Mouse (Mus musculus) spleen, embryonic (tissue): ENCODE results near the gene Dgat2.

Source experiments
- CTCF ChIA-PET: fragments of 350-600 bp; sonication (Branson Sonifier 250); formaldehyde crosslinking; loops from one replicate; lab custom pipeline; 2022; lab: Charles Lee

Gene Dgat2

DNA sequence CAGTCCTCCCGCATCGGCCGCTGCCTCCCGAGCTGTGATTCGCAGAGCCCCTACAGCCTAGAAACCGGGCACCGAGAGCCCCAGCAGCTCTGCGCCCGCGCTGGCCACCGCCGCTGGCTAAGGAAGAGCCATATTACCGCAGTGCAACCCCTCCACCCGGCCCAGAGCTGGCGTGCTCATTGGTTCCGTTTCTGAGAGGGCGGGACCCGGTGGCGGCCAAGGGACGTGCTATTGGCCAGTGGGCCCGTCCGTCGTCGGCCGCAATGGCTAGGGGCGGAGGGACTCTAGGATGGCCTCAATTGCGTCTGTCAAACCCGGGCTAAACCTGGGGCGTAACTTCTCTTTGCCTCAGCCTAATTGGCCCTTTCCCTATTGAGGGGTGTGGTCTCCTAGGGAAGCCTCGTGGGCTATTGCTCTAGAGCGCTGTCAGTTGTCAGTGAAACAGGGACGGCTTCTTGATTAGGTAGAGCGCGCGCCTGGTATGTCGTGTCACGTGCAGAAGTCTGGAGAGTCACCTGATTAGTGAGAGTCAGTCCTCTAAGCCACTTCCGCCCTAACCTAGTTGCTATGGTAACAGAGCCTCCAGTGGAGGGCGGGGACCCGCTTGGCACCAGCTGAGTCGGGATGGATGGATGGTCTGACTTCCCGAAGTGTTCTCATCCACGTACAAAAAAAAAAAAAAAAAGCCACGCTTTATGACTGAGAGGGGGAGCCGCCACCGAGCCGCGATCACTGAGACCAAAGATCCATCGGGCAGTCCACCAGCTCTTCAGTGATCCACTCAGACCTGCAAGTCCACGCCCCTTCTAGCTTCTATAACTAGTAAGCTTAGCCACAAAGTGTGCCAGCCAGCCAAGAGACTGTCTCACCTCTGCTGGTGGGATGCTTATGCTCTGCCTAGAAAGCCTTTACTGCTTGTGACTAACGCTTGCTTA lies 41.3 kb downstream of the Dgat2 start, which contains the start of gene Uvrag:
Uvrag (minus strand) TSS at position 158 of the 935 bp plus-strand sequence.
- CTCF ChIA-PET, result interaction anchor here (0.6 to 1.0 kb wide), 4 partner anchors 8 to 481 kb away, joined by 4 to 8 read pairs (median 6); no protein-coding TSS in a partner anchor

DNA sequence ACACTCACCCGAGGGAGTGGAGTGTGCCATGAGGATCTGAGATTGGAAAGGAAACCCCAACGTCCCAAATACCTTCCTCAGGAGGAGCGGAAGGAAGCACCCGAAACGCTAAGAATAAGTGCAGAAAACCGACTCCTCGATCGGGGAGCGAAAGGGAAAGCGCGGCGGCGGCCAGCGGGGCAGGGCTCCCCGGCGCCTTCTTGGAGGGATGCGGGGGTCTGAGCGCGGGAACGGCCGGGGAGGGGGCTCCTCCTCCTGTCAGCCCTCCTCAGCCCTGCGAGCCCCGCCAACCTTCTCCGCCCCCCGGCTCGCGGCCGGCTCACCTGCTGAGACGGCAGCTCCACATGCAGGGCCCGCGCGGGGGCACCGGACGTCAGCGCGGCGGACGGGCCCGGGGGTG lies 42.0 kb downstream of the Dgat2 start:
- CTCF ChIA-PET, result interaction anchor here (1.0 kb wide), 1 partner anchor 14 kb away, joined by 8 read pairs; no protein-coding TSS in a partner anchor

DNA sequence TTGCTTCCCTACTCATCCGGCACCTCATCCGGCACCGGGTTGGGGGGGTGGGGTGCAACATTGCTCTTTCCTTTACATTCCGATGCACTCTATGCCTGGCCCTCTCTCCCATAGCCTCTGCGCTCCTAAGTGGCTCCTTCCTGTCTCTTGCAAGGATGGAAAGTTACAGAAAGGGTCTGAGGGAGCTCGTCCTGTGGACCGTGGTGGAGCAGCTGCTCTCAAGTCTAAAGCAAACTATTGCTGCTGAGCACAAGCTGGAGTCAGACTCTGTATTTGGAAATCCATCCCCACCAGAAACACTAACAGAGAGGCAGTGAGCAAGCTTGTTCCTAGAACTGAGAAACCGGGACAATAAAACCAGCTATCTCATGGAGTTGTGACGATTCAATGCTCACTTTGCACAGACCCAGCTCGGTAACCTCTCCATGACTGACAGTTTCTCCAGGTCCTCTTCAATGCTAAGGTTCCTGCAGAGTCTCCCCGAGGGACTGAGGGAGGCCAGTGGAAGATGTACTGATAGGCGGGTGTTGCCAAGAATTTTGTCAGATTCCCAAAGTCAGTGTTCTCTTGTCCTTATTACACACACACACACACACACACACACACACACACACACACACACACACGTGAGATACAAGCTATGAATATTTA lies 42.6 kb downstream of the Dgat2 start:
- CTCF ChIA-PET, result no interaction called here

DNA sequence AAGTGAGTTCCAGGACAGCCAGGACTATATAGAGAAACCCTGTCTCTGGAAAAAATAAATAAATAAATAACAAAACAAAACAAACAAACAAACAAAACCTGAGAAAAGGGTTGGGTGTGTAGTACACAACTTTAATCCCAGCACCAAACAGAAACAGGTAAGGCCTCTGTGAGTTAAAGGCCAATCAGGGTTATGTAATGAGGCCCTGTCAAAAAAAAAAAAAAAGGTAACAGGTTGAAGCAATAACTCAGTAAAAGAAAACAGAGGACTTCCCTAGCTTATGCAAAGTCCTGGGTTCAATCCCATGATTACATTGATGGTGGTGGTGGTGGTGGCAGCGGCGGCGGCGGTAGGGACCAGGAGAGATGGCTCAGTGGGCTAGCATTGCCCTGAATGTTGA lies 45.0 kb downstream of the Dgat2 start:
- CTCF ChIA-PET, result no interaction called here

DNA sequence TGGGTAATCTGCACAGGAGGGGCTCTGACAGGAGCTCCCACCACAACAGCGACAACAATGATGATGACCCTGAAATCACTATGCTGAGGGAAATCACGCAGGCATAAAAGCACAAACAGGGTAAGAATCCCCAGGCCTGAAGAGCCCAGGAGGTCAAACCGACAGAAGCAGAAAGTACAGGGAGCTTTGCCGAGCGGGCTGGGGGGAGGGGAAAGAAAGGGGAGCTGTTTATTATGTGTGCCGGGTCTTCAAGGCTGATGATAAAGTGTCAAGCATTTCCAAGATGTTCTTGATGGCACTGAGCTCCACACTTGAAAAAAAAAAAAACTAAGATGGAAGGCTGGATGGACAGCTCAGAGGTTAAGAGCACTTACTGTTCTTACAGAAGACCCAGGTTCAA lies 45.7 kb downstream of the Dgat2 start:
- CTCF ChIA-PET, result no interaction called here

DNA sequence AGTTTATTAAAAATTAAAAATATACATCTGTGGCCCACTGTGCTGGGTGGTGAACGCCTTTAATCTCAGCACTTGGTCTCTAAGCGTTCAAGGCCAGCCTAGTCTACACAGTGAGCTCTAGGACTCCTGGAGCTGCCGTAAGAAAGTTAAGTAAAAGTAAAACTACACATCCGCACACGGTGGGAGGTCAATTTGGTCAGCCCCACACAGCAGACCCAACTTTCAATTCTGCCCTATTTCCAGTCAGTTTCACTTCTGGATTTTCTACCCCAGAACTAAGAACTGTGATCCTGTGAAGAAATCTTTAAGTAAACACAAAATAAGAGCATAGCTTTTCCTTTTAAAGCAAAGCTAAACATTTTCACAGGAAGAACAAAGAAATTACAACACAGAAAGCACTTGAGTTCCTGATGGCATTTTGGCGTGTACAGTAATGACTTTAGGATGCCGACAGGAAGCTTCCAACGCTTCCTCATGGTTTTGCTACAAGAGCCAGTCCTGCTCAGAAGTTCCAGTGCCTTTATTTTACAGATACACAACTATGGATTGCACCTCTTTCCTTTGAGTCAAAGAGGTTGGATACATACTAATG lies 48.6 kb downstream of the Dgat2 start:
- CTCF ChIA-PET, result interaction anchor here (0.6 to 1.2 kb wide), 2 partner anchors 11 to 203 kb away, joined by 5 read pairs; no protein-coding TSS in a partner anchor

DNA sequence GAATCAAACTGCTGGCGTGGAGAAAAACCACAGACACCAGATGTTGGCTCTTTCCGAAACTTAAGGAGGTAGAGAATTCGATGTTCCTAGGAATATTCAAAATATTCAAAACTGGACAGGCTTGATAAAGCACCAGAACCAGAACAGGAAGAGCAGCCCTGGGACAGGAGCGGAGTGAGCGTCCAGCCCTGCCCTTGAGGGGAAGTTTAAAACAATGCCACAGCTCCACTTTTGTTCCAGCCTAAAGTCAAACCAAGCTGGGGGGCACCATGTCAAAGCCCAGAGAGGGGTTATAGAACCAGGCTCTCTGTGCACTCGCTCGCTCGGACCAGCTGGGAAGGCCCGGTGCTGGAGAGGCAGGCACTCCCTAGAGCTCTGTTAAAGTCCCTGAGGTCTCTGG lies 49.9 kb downstream of the Dgat2 start:
- CTCF ChIA-PET, result no interaction called here

DNA sequence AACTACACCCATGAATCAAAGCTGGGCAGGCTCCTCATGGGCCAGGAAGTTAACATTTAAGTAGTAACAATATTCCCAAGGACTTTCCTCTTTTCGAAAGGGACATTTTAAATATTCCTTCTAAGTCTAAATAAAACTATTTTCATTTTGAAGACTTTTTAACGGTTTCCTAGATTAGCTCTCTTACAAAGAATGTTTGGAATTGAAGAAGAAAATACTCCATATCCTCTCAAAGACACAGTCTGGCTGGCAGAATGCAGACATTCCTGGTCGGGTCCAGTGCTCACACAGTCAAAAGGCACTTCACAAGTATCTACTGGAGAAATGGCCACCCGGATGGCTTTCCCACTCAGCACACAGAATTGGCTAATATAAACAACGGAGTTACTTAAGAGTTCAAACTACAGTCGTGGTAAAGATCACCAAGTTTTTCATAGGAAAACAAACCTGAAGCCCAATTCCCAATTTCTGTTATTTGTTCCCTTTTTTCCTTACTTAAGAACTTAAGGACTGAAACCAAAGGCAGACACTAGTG lies 50.6 kb downstream of the Dgat2 start:
- CTCF ChIA-PET, result interaction anchor here (1.4 kb wide), 1 partner anchor 13 kb away, joined by 5 read pairs; no protein-coding TSS in a partner anchor

DNA sequence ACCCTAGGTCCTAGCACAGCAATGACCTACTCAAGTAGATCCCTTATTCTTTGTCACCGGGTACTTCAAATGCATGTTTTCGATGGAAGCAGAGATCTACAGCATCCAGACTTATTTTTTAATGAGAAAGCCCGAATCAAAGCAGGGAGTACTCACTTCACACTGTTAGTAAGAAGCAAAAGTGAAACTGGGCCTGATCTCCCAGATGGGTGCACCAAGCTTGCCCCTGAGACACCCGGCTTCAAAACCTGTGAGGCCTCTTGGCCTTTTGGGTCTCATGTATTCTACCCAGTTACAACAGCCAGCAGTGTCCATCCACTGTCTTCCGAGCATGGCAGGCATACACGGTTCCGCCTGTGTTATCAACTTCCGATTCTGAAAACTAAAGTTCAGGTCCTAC lies 53.6 kb downstream of the Dgat2 start:
- CTCF ChIA-PET, result no interaction called here

DNA sequence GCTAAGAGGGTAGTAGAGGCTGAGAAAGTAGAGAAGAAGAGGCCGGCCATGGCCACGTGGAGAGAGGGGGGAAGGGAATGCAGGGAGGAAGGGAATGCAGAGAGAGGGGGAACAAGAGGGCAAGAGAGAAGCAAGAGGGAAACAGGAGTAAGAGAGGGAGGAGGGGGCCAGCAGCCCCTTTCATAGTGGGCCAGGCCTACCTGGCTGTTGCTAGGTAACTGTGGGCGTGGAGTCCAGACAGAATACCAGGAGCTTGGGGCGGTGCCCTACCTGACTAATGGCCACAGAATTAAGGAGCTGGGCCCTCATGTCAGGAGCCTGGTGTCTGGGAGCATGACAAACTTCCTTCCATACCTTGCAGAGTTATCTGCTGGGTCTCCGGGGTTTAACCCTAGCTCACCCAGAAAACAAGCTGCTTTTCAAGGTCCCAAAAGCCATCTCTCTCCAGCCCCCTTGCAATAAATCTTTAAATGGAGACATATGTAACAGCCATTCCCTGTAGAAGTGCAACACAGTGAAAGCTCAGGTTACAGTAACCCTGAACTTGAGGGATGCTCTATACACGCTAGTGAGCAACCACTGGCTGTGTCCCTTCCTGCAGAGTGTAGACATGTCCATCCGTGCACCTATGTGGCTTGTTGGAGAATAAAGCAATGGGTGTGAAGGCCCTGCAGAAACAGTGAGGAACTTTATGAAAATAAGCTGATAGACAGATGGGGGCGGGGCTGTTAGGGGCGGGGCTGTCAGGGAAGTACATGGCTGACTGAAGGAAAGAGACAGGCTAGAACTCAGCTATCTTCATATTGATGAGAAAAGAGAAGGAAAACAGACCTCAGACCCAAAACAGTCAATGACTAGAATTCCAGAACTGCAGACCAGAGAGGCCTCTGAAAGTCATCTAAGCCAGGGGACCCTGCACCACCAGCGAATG lies 54.2 kb downstream of the Dgat2 start:
- CTCF ChIA-PET, result interaction anchor here (0.8 kb wide), 1 partner anchor 130 kb away, joined by 7 read pairs; no protein-coding TSS in a partner anchor

DNA sequence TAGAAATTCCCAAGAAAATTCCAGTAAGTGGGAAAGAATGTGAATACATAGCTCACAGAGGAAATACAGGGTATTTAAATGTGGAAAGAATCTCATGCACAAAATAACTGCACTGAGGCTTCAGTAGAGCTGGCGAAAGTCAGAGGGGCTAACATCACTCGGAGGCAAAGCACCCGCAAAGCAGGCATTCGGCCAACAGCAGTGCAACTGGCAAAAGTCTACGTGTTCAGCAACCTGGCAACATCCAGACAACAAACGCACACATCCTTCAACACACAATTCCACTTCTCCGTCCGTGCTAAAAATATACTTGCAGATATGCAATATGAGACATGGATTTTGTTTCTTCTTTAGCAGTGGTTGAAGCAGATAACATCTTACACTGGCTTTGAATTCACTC lies 56.5 kb downstream of the Dgat2 start:
- CTCF ChIA-PET, result no interaction called here

DNA sequence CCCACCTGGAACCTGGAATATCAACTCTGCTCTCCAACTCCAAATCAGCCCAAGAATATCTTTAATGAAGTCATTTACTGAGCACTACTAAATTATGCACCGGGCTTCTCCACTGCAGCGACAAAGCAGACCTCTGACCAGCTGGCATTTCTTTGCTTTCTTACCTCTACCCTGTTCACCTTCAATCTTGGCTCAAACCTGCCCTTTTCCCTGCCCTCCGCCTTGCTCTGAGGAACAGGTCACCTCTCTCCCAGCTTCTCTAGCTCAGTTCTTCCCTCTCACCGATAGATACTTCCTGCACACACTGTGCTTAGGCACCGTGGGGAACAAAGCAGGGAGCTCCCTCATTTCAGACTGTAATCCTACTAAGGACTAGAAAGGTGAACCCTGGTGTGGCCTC lies 59.9 kb downstream of the Dgat2 start:
- CTCF ChIA-PET, result interaction anchor here (0.6 to 1.5 kb wide), 3 partner anchors 11 to 591 kb away, joined by 3 to 5 read pairs (median 5); no protein-coding TSS in a partner anchor

DNA sequence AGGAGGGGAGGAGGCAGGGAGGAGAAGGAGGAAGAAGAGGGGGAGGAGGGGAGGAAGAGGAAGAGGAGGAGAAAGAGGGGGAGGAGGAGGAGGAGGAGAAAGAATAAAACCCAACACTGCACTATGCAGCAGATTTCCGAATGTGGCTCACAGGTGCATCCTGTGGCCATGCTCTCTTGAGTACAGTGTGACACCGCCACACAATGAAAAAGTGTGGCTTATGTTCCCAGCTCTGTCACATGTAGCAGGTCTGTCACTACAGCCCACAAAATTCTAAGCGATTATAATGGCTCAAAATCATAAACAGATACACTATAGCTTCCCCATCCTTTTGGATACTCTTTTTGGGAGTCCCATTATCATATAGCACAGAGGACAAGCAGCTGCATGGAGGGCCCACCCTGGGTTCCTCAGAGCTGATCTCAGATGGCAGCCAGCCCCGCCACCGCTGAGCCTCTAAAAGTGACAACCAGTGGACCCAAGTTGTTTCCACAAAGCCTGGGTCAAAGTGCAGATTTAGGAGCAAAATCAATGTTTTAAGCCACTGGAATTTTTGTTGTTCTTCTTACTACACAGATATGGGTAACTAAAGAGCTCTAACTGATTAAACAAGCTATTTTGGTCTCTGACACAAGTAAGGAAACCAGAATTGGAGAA lies 61.5 kb downstream of the Dgat2 start:
- CTCF ChIA-PET, result interaction anchor here (0.7 to 1.5 kb wide), 4 partner anchors 15 to 30 kb away, joined by 3 to 8 read pairs (median 4); no protein-coding TSS in a partner anchor

DNA sequence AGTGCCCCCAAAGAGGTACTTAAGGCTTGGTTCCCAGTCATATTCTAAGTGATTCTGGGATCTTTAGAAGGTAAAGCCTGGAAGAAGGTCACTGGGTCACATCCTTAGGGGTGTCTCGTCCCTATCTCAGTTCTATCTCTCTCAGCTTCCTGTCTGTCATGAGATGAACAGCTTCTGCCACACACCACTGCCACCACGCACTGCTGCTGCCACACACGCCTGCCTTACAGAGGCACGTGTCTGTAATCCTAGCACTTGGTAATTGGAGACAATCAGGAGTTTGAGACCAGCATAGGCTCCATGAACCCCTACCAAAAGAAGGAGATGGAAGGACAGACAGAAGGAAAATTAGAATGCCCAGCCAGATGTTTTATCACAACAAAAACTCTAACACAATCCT lies 62.4 kb downstream of the Dgat2 start:
- CTCF ChIA-PET, result interaction anchor here (1.0 kb wide), 1 partner anchor 10 kb away, joined by 4 read pairs; no protein-coding TSS in a partner anchor

DNA sequence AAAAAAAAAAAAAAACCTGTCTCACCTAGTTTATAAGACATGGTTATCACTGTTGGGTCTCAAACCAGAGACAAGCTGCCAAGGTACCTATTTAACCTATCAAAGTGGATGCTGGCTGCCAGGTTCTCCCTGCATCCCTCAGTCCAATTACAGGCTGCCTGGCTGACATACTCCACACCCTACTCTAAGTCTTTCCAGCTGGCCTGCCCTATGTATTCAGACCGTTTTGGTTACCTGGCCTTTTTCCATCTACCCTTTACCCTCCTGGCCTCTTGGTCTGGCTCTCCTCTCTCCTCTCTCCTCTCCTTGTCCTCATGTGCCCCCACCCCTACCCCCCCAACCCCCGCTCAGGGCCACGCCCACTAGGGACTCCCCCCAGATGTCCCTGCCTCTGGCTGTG lies 65.7 kb downstream of the Dgat2 start:
- CTCF ChIA-PET, result no interaction called here

DNA sequence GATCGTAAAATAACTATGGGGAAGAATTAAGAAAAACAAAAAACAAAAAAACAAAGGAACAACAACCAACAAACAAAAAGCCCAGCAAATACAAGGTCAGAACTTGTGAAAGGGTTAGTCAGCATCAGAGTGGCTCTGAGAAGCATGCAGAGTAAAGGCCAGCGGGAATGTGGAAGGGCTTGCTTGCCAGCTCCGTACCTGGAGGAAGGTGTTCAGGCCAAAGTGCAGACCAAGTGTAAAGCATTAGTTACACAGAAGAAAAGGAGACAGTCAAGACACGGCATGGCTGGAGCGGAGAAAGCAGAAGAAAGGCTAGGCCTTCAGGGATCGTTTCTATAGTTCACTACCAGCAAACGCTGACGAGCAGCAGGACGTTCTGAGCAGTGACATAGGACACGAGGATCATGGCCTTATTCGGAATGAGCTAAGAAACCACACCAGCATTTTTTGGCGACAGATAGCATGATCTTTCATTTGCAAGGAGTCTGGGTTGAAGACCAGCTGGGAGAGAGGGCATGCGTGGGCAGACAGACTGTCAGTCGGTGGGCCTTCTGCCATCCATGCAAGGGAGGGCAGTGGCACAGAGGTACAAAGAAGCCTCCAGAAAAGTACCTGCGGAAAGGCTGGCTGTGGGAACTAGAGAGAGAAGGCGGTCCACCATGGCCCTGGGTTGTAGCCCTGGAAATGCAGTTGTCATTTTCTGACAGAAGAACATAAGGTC lies 68.4 kb downstream of the Dgat2 start:
- CTCF ChIA-PET, result no interaction called here

DNA sequence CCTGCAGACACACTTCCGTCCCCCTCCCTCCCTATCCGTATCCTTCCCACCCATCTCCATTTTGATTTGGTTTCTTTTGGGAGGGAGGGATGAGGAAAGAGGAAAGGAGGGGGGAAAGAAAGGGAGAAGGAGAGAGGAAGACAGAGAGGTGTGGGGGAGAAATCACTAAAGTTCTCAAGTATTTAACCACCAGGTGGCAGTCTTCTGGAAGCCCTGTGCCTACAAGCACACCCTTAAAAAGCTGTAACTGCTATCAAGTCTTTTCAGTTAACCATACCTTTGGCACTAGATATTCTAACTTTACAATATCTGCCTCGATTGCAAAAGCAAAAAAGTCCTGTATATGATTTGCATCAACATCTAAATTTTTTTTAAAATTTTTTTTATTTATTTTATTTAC lies 75.0 kb downstream of the Dgat2 start:
- CTCF ChIA-PET, result interaction anchor here (0.6 to 2.9 kb wide), 4 partner anchors 40 to 52 kb away, joined by 3 to 17 read pairs (median 4); no protein-coding TSS in a partner anchor

DNA sequence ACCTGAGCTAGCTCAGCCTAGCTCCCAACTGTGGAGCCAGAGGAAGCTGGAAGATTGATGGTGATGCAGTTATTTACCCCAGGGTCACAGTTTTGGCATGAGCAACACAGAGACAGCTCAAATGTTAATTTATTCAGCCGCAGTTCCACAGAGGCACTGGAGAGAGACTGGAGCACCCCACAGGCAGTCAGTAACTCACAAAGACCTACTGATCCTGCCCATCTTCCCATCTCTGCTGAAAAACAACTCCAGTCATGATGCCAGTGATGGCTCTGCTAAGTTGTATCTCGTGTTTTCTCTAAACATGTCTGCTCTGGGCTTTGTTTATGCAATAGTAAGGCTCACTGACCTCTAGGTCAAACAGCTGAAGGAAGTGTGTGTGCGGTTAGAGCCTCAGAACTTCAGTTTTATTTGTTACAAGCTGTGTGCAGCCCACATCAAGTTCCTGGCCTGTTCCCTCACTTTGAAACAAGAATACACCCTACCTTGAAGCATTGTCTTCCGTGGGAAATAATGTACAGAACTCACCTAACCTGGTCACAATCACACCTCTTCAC lies 75.7 kb downstream of the Dgat2 start:
- CTCF ChIA-PET, result interaction anchor here (0.5 to 2.9 kb wide), 4 partner anchors 13 to 73 kb away, joined by 3 to 17 read pairs (median 4); no protein-coding TSS in a partner anchor
